Mouse (Mus musculus) heart, embryonic 16.5 days (tissue): ENCODE results near the gene Defb25. TPM values are rescaled to one million over a fixed set of nuclear protein-coding genes. Genes with fewer than 3 reads are reported as not detected.

Experiments used
- ATAC-seq: fragments of 200-750 bp; cut with Nextera tagmentation; replicated peaks from 2 replicates; pipeline ENCODE4 v1.8.0; 2017; ENCODE audit warnings: moderate number of reproducible peaks; ENCODE audit not compliant: insufficient read depth, low FRiP score; ENCODE audit errors: extremely low read depth
- H3K27ac ChIP-seq: fragments of 300-500 bp; sonication (generic); 2 replicates; pipeline ENCODE4 v1.5.1; 2014; ENCODE audit warnings: mild to moderate bottlenecking, low read length, control low read depth, moderate library complexity
- H3K27me3 ChIP-seq: fragments of 300-500 bp; sonication (generic); 2 replicates; pipeline ENCODE4 v1.6.1; 2014; ENCODE audit warnings: low read length, mixed read lengths; ENCODE audit not compliant: control insufficient read depth, insufficient read depth
- H3K36me3 ChIP-seq: fragments of 300-500 bp; sonication (generic); 2 replicates; pipeline ENCODE4 v1.6.1; 2014; ENCODE audit not compliant: control insufficient read depth, insufficient read depth
- H3K4me1 ChIP-seq: fragments of 300-500 bp; sonication (generic); 2 replicates; pipeline ENCODE4 v1.6.1; 2014; ENCODE audit warnings: low read length, mixed read lengths; ENCODE audit not compliant: control insufficient read depth, insufficient read depth
- H3K4me2 ChIP-seq: fragments of 300-500 bp; sonication (generic); 2 replicates; pipeline ENCODE4 v1.6.1; 2014; ENCODE audit warnings: low read depth, mild to moderate bottlenecking, control low read depth, low read length
- H3K4me3 ChIP-seq: fragments of 300-500 bp; sonication (generic); 2 replicates; pipeline ENCODE4 v1.5.1; 2014; ENCODE audit warnings: mild to moderate bottlenecking, control low read depth, low read length
- H3K9ac ChIP-seq: fragments of 300-500 bp; sonication (generic); 2 replicates; pipeline ENCODE4 v1.6.1; 2014; ENCODE audit warnings: low read length, control low read depth
- H3K9me3 ChIP-seq: fragments of 300-500 bp; sonication (generic); replicated peaks from 2 replicates; pipeline ENCODE4 v1.6.1; 2016; ENCODE audit warnings: low read length; ENCODE audit not compliant: control insufficient read depth
- WGBS: fragments of 180-500 bp; shearing (Covaris S2); extraction: QIAGEN DNeasy Blood & Tissue Kit; methylation state at CpG from one replicate; pipeline ENCODE4 v1.1.7; 2014; 5-methylcytosine and 5-hydroxymethylcytosine counted together
- polyA plus RNA-seq: library from polyadenylated mRNA; unstranded; fragments of >200 nt; fragmentation: Nextera tagmentation; extraction: Ambion mirVana; gene quantifications from 2 replicates; pipeline ENCODE4 v1.2.1, GENCODE M21; 2015

The Defb25 gene
- polyA plus RNA-seq, 1 experiment from 2014 or later: 0.88 TPM

- H3K27ac ChIP-seq: no peak overlapping the region
- H3K27me3 ChIP-seq: no peaks in the 10 kb centered on the region
- H3K9me3 ChIP-seq: no peaks in the 10 kb centered on the region; the same call in 1 of the 2 replicates
- whole genome bisulfite sequencing: 59% methylated on average over 10 of the region's 10 CpGs
- H3K4me2 ChIP-seq: no peak overlapping the region
- no peaks in the 10 kb centered on the region for H3K36me3 ChIP-seq
- no peaks in the 10 kb centered on the region for H3K4me1 ChIP-seq
- no peak overlapping the region for H3K9ac ChIP-seq
- H3K4me3 ChIP-seq: no peak overlapping the region
- no peak for ATAC-seq
Measured at GRCm38 (mm10) chr2:152657398-152657797, 34.5 kb upstream of the Defb25 start.

DNA sequence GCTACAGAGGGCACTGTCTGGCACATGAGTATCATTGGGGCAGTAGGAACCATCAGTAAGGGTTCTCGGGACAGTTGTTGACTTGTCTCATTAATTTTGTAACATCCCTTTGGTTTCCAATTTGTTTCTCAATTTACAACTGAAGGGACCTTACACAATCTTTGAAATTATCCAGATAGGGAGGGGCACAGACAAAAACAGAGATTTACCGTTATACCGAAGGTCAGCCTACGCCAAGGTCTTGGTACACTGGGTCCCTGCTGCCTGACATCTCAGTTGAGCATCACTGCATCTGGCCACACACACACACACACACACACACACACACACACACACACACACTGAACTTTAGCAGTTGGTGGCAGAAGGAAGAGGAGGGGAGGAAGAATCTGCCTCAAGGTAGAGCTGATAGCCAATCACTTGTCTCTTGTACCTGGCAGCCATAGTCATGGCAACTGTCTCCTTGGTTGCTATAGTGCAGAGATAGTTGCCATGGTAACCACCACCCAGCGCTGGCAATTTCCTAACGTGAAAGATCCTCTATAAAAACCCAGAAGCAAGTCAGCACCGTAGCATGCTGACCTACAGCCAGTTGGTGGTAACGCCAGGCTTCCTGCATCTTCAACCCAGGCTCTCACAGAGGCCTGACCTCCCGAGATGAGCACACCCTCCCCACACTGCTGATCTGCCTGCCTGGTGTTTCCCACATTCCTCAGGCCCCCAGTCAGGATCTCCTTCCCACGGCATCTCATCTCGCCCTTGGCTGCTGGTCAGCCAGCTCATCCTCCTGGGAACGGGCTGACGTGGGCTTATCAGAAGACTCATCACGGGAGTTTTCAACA, 31.2 kb upstream of the Defb25 start:
- no peaks in the 10 kb centered on the region for H3K36me3 ChIP-seq
- H3K27me3 ChIP-seq: no peaks in the 10 kb centered on the region
- no peak overlapping the region for H3K4me3 ChIP-seq
- no peak overlapping the region for H3K9ac ChIP-seq
- WGBS: 30% methylated on average over 14 of the region's 14 CpGs
- no peak overlapping the region for H3K4me2 ChIP-seq
- H3K9me3 ChIP-seq: no peaks in the 10 kb centered on the region
- no peaks in the 10 kb centered on the region for H3K4me1 ChIP-seq
- ATAC-seq: no peak; the same call in 1 of the 2 replicates
- H3K27ac ChIP-seq: no peak overlapping the region

DNA sequence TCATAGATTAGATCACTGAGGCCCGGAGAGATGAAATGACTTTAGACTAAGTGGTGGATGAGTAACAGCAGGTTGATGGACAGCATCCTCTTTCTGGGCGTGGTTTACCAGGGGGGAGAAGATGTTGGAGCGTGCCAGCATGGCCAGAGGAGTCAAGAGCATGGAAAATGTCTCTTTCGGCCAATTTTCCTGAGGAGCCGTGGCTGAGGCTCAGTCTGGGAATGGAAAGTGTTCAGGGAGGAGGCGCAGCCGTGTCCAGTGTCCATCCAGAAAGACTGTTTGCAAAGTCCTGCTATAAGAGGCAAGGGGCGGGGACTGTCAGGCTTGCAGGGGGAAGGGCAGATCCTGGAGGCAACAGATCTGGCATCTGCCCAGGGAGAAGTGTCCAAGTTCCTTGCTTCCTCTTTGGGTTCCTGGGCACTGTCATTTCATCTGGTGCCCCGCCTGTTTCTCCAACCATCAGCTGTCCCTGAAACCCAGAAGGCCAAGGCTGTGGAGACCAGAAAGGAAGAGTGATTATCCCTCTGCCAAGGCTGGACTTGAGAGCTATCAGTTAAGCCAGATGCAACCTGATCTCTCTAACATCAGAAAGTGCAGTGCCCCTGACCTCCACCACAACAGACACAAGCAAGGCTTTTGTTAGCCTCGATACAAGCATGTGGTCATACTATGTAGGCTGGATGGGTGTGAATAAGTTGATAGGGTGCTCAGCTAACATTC, 30.2 kb upstream of the Defb25 start:
- Histone ChIP-seq H3K36me3 (no peaks in the 10 kb centered on the region), H3K4me3 (no peak overlapping the region), H3K4me1 (no peaks in the 10 kb centered on the region), H3K9me3 (no peaks in the 10 kb centered on the region), H3K4me2 (no peak overlapping the region), H3K27ac (peak overlapping the region; percentile 49), H3K9ac (no peak overlapping the region), H3K27me3 (no peaks in the 10 kb centered on the region)
- 43% methylated on average over 10 of the region's 10 CpGs for WGBS
- ATAC-seq: peak; percentile 69

GRCm38 (mm10) chr2:152639406-152640113, 16.7 kb upstream of the Defb25 start:
- no peaks in the 10 kb centered on the region for H3K36me3 ChIP-seq
- H3K9ac ChIP-seq: no peak overlapping the region
- peak; percentile 46 for ATAC-seq
- H3K4me1 ChIP-seq: peaks cover 10% of the 10 kb centered on the region
- peak overlapping the region; percentile 68 for H3K27ac ChIP-seq
- H3K4me2 ChIP-seq: no peak overlapping the region
- 0 out of 2 replicates have a peak, but pooled peaks cover under 1% of the 10 kb centered on the region for H3K27me3 ChIP-seq
- WGBS: 22% methylated on average over 11 of the region's 11 CpGs
- H3K9me3 ChIP-seq: no peaks in the 10 kb centered on the region
- no peak overlapping the region for H3K4me3 ChIP-seq

DNA sequence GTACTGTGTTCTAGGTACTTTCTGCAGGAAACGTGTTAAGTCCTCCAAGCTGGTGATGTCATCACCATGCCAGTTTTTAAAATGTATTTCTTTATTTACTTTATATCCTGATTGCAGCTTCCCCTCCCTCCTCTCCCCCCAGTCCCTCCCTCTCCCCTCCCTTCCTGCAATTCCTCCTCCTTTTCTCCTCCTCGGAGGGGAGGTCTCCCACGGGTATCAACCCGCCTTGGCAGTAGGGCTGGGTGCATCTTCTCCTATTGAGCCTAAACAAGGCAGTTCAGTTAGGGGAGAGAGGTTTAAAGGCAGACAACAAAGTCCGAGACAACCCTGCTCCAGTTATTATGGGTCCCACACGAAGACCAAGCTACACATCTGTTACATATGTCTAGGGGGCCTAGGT, 16.0 kb upstream of the Defb25 start:
- WGBS: 57% methylated on average over 6 of the region's 6 CpGs
- H3K9me3 ChIP-seq: no peaks in the 10 kb centered on the region
- ATAC-seq: no peak
- H3K4me3 ChIP-seq: no peak overlapping the region
- H3K4me1 ChIP-seq: peaks cover 11% of the 10 kb centered on the region
- H3K4me2 ChIP-seq: no peak overlapping the region
- H3K9ac ChIP-seq: no peak overlapping the region
- H3K27ac ChIP-seq: peak overlapping the region; percentile 68
- H3K27me3 ChIP-seq: 0 out of 2 replicates have a peak, but pooled peaks cover 2% of the 10 kb centered on the region
- no peaks in the 10 kb centered on the region for H3K36me3 ChIP-seq

- Histone ChIP-seq H3K4me3 (no peak overlapping the region), H3K27ac (peak overlapping the region; percentile 86), H3K4me1 (peaks cover 18% of the 10 kb centered on the region), H3K36me3 (no peaks in the 10 kb centered on the region), H3K9ac (no peak overlapping the region), H3K27me3 (0 out of 2 replicates have a peak, but pooled peaks cover 2% of the 10 kb centered on the region), H3K9me3 (no peaks in the 10 kb centered on the region), H3K4me2 (no peak overlapping the region)
- WGBS: 79% methylated on average over 4 of the region's 4 CpGs
- ATAC-seq: no peak
Measured at GRCm38 (mm10) chr2:152637381-152637780, 14.5 kb upstream of the Defb25 start.

DNA sequence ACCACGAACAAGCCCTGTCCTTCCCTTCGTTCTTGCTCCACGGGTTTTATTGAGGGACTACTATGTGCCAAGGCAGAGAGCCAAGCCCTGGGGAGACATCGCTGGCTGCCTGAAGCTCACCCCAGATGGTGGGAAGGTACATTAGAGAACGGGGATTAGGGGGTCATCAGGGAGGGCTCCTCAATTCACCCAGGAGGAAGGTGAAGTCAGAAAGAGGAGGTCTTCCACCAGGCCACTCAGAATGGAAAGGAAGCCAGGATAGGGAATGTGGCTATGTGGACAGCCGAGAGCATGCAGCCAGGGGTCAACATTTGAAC, 14.1 kb upstream of the Defb25 start:
- ATAC-seq: no peak
- no peak overlapping the region for H3K9ac ChIP-seq
- H3K27me3 ChIP-seq: 0 out of 2 replicates have a peak, but pooled peaks cover 2% of the 10 kb centered on the region
- 0 out of 2 replicates have a peak overlapping the region, but pooled peaks have one; percentile 23 for H3K4me2 ChIP-seq
- H3K9me3 ChIP-seq: no peaks in the 10 kb centered on the region
- 71% methylated on average over 6 of the region's 6 CpGs for WGBS
- peaks cover 18% of the 10 kb centered on the region for H3K4me1 ChIP-seq
- peak overlapping the region; percentile 86 for H3K27ac ChIP-seq
- no peaks in the 10 kb centered on the region for H3K36me3 ChIP-seq
- no peak overlapping the region for H3K4me3 ChIP-seq

- Histone ChIP-seq H3K36me3 (no peaks in the 10 kb centered on the region), H3K9ac (0 out of 2 replicates have a peak overlapping the region, but pooled peaks have one; percentile 32), H3K27me3 (0 out of 2 replicates have a peak, but pooled peaks cover 2% of the 10 kb centered on the region), H3K4me1 (peaks cover 18% of the 10 kb centered on the region), H3K9me3 (no peaks in the 10 kb centered on the region), H3K27ac (peak overlapping the region; percentile 86), H3K4me2 (0 out of 2 replicates have a peak overlapping the region, but pooled peaks have one; percentile 23), H3K4me3 (no peak overlapping the region)
- peak; percentile 73 for ATAC-seq
- WGBS: 60% methylated on average over 23 of the region's 23 CpGs
Measured at GRCm38 (mm10) chr2:152636246-152637005, 13.6 kb upstream of the Defb25 start.
